Mouse (Mus musculus) midbrain, embryonic 16.5 days (tissue): ENCODE measurements at regions not wholly inside any gene's neighbourhood (a gene's known extent, or its start where the extent isn't known, plus 50 kb on each side); places are given as distances from the start of the nearest gene placed in this dataset.

Experiments used
- ATAC-seq: fragments of 200-750 bp; cut with Nextera tagmentation; 2 replicates; pipeline ENCODE4 v1.8.0; 2017; ENCODE audit warnings: moderate TSS enrichment
- H3K27ac ChIP-seq: fragments of 300-500 bp; sonication (generic); 2 replicates; pipeline ENCODE4 v1.5.1; 2014; ENCODE audit warnings: mild to moderate bottlenecking, low read length, mixed read lengths
- H3K27me3 ChIP-seq: fragments of 300-500 bp; sonication (generic); 2 replicates; pipeline ENCODE4 v1.6.1; 2014; ENCODE audit warnings: low read depth, low read length, mixed read lengths; ENCODE audit not compliant: control insufficient read depth, insufficient read depth
- H3K36me3 ChIP-seq: fragments of 300-500 bp; sonication (generic); 2 replicates; pipeline ENCODE4 v1.6.1; 2014; ENCODE audit warnings: mild to moderate bottlenecking, low read length, moderate library complexity, mixed read lengths; ENCODE audit not compliant: control insufficient read depth, insufficient read depth
- H3K4me1 ChIP-seq: fragments of 300-500 bp; sonication (generic); 2 replicates; pipeline ENCODE4 v1.6.1; 2014; ENCODE audit warnings: mild to moderate bottlenecking, low read length, mixed read lengths; ENCODE audit not compliant: control insufficient read depth, insufficient read depth
- H3K4me2 ChIP-seq: fragments of 300-500 bp; sonication (generic); 2 replicates; pipeline ENCODE4 v1.6.1; 2014; ENCODE audit warnings: mild to moderate bottlenecking, low read length, mixed read lengths
- H3K4me3 ChIP-seq: fragments of 300-500 bp; sonication (generic); 2 replicates; pipeline ENCODE4 v1.5.1; 2014; ENCODE audit warnings: low read depth, mild to moderate bottlenecking, low read length, moderate library complexity, mixed read lengths
- H3K9ac ChIP-seq: fragments of 300-500 bp; sonication (generic); 2 replicates; pipeline ENCODE4 v1.6.1; 2014; ENCODE audit warnings: low read depth, low read length, mixed read lengths
- H3K9me3 ChIP-seq: fragments of 300-500 bp; sonication (generic); replicated peaks from 2 replicates; pipeline ENCODE4 v1.6.1; 2014; ENCODE audit warnings: mild to moderate bottlenecking, low read length, mixed read lengths; ENCODE audit not compliant: control insufficient read depth, poor library complexity, severe bottlenecking
- WGBS: fragments of 180-500 bp; shearing (Covaris S2); extraction: QIAGEN DNeasy Blood & Tissue Kit; methylation state at CpG from one replicate; pipeline ENCODE4 v1.1.7; 2014; 5-methylcytosine and 5-hydroxymethylcytosine counted together

GRCm38 (mm10) chr15:97188545-97188944, 58.4 kb upstream of the Pced1b start:
- Histone ChIP-seq H3K27ac (no peak overlapping the region), H3K4me1 (no peaks in the 10 kb centered on the region; the same call in 1 of the 2 replicates), H3K4me3 (no peak overlapping the region), H3K9me3 (no peaks in the 10 kb centered on the region), H3K4me2 (no peak overlapping the region), H3K36me3 (no peaks in the 10 kb centered on the region), H3K9ac (no peak overlapping the region), H3K27me3 (no peaks in the 10 kb centered on the region)
- 83% methylated on average over 17 of the region's 17 CpGs for WGBS
- no peak for ATAC-seq

GRCm38 (mm10) chr15:97187831-97188230, 59.1 kb upstream of the Pced1b start:
- H3K36me3 ChIP-seq, result no peaks in the 10 kb centered on the region
- no peak overlapping the region for H3K9ac ChIP-seq
- no peaks in the 10 kb centered on the region for H3K9me3 ChIP-seq
- H3K27ac ChIP-seq, result no peak overlapping the region
- no peak overlapping the region for H3K4me3 ChIP-seq
- H3K27me3 ChIP-seq, result no peaks in the 10 kb centered on the region
- no peak overlapping the region for H3K4me2 ChIP-seq
- 37% methylated on average over 3 of the region's 3 CpGs for WGBS
- peaks cover under 1% of the 10 kb centered on the region; the same call in 1 of the 2 replicates for H3K4me1 ChIP-seq
- no peak for ATAC-seq

GRCm38 (mm10) chr15:97186034-97186433, 60.9 kb upstream of the Pced1b start:
- Histone ChIP-seq H3K9ac (no peak overlapping the region), H3K9me3 (no peaks in the 10 kb centered on the region), H3K4me1 (peaks cover 11% of the 10 kb centered on the region), H3K36me3 (no peaks in the 10 kb centered on the region), H3K27me3 (no peaks in the 10 kb centered on the region), H3K4me2 (no peak overlapping the region), H3K4me3 (no peak overlapping the region), H3K27ac (no peak overlapping the region)
- WGBS, result 81% methylated on average over 8 of the region's 8 CpGs
- ATAC-seq, result no peak

GRCm38 (mm10) chr15:97182617-97183038, 64.3 kb upstream of the Pced1b start:
- WGBS, result 30% methylated on average over 9 of the region's 9 CpGs
- no peaks in the 10 kb centered on the region for H3K9me3 ChIP-seq
- H3K4me1 ChIP-seq, result peaks cover 28% of the 10 kb centered on the region
- ATAC-seq, result no peak
- no peaks in the 10 kb centered on the region for H3K36me3 ChIP-seq
- no peak overlapping the region for H3K9ac ChIP-seq
- H3K27ac ChIP-seq, result peak overlapping the region; percentile 31; the same call in 1 of the 2 replicates
- no peak overlapping the region for H3K4me3 ChIP-seq
- H3K27me3 ChIP-seq, result no peaks in the 10 kb centered on the region
- no peak overlapping the region for H3K4me2 ChIP-seq

- 40% methylated on average over 9 of the region's 9 CpGs for WGBS
- peaks cover 28% of the 10 kb centered on the region for H3K4me1 ChIP-seq
- H3K27ac ChIP-seq, result peak overlapping the region; percentile 75
- no peak overlapping the region for H3K4me2 ChIP-seq
- H3K9me3 ChIP-seq, result no peaks in the 10 kb centered on the region
- H3K4me3 ChIP-seq, result no peak overlapping the region
- peak; percentile 87 for ATAC-seq
- no peak overlapping the region for H3K9ac ChIP-seq
- H3K36me3 ChIP-seq, result no peaks in the 10 kb centered on the region
- no peaks in the 10 kb centered on the region for H3K27me3 ChIP-seq
These were observed 65.8 kb upstream of the Pced1b start for GRCm38 (mm10) chr15:97180970-97181669.

- no peak for ATAC-seq
- no peak overlapping the region for H3K9ac ChIP-seq
- H3K9me3 ChIP-seq, result no peaks in the 10 kb centered on the region
- WGBS, result 26% methylated on average over 3 of the region's 3 CpGs
- H3K4me3 ChIP-seq, result no peak overlapping the region
- H3K4me2 ChIP-seq, result no peak overlapping the region
- peaks cover 28% of the 10 kb centered on the region for H3K4me1 ChIP-seq
- H3K27me3 ChIP-seq, result no peaks in the 10 kb centered on the region
- peak overlapping the region; percentile 57 for H3K27ac ChIP-seq
- no peaks in the 10 kb centered on the region for H3K36me3 ChIP-seq
These were observed 68.6 kb upstream of the Pced1b start for GRCm38 (mm10) chr15:97178286-97178685.

- no peak for ATAC-seq
- Histone ChIP-seq H3K36me3 (no peaks in the 10 kb centered on the region), H3K9ac (no peak overlapping the region), H3K4me3 (no peak overlapping the region), H3K9me3 (no peaks in the 10 kb centered on the region), H3K27ac (peak overlapping the region; percentile 57), H3K4me2 (no peak overlapping the region), H3K27me3 (no peaks in the 10 kb centered on the region), H3K4me1 (peaks cover 27% of the 10 kb centered on the region)
- 65% methylated on average over 4 of the region's 4 CpGs for WGBS
These were observed 69.1 kb upstream of the Pced1b start for GRCm38 (mm10) chr15:97177806-97178205.

- Histone ChIP-seq H3K4me3 (no peak overlapping the region), H3K36me3 (no peaks in the 10 kb centered on the region), H3K27ac (no peak overlapping the region), H3K9ac (no peak overlapping the region), H3K9me3 (no peaks in the 10 kb centered on the region), H3K27me3 (no peaks in the 10 kb centered on the region), H3K4me1 (peaks cover 11% of the 10 kb centered on the region), H3K4me2 (no peak overlapping the region)
- no peak for ATAC-seq
- WGBS, result 61% methylated on average over 5 of the region's 5 CpGs
These were observed 71.9 kb upstream of the Pced1b start for GRCm38 (mm10) chr15:97174989-97175388.

- Histone ChIP-seq H3K27ac (no peak overlapping the region), H3K4me1 (peaks cover 7% of the 10 kb centered on the region), H3K4me2 (no peak overlapping the region), H3K27me3 (no peaks in the 10 kb centered on the region), H3K9ac (no peak overlapping the region), H3K4me3 (no peak overlapping the region), H3K9me3 (no peaks in the 10 kb centered on the region), H3K36me3 (no peaks in the 10 kb centered on the region)
- no peak for ATAC-seq
- WGBS, result 85% methylated on average over 17 of the region's 17 CpGs
These were observed 73.7 kb upstream of the Pced1b start for GRCm38 (mm10) chr15:97173233-97173632.
